In genomic region chr8:77044849-77045248, GRCm38 (mm10) we compare ENCODE assay signal across 11 mouse cellular contexts.
DNase-seq lines count a peak whose midpoint lies in the region; ATAC-seq and TF ChIP-seq lines count a peak whose summit lies in the region.
"Had no signal": no experiment of that assay in that cellular context is flagged by ENCODE, and none has a peak within 500 bp of the region (broad histone marks: within the 10 kb centered on the region; RNA-seq: fewer than 3 reads in every experiment).

No protein-coding gene starts in this region.

- H3K9me3 ChIP-seq in G1E (replicated peaks) = no peaks in the 10 kb centered on the region
- no peaks in the 10 kb centered on the region for H3K9me3 ChIP-seq in liver, embryonic 14.5 days (ENCODE audit: control insufficient read depth, low read length)
- H3K9me3 ChIP-seq: forebrain, embryonic 12.5 days had no signal

- peak; percentile 91 for TF ChIP-seq EP300 in liver, embryonic 14.5 days (IDR thresholded peaks at IDR 0.05; ENCODE audit: low read depth)

- H3K36me3 ChIP-seq in G1E (replicated peaks) = no peaks in the 10 kb centered on the region
- H3K36me3 ChIP-seq in liver, embryonic 14.5 days (replicated peaks; ENCODE audit: control insufficient read depth, insufficient read depth, low read depth) = no peaks in the 10 kb centered on the region
- H3K36me3 ChIP-seq: forebrain, embryonic 12.5 days had no signal

- intact Hi-C loops in heart, postnatal 10 days (cut with DNase I) = loop anchor here (5.0 kb wide), 1 partner anchor 77 kb away; no protein-coding TSS in a partner anchor
- intact Hi-C loops in left cerebral cortex, postnatal 36 days (cut with DNase I) = no loop called here

- H3K9ac ChIP-seq in liver, embryonic 14.5 days (replicated peaks) = no peak overlapping the region
- H3K9ac ChIP-seq: forebrain, embryonic 12.5 days had no signal

- 0 out of 2 replicates have a peak, but pooled peaks cover 5% of the 10 kb centered on the region for H3K27me3 ChIP-seq in G1E (ENCODE audit: insufficient read depth, low read length)
- H3K27me3 ChIP-seq in liver, embryonic 14.5 days (ENCODE audit: control insufficient read depth, insufficient read depth, low read length) = no peaks in the 10 kb centered on the region
- H3K27me3 ChIP-seq: forebrain, embryonic 12.5 days had no signal

- 15% methylated on average over 12 of the region's 12 CpGs for WGBS in liver, embryonic 14.5 days (ENCODE audit: insufficient replicate concordance)

- ATAC-seq in G1E (ENCODE audit: extremely low read depth, insufficient number of reproducible peaks, low FRiP score, poor library complexity, severe bottlenecking) = peak; percentile 93
- peak; percentile 99 for ATAC-seq in liver, embryonic 14.5 days (ENCODE audit: insufficient read depth)
- ATAC-seq in granulocyte monocyte progenitor cell, adult 5-6 weeks (replicated peaks; ENCODE audit: poor library complexity, severe bottlenecking) = no peak
- ATAC-seq: lung, postnatal 0 days had no signal

- no peak overlapping the region; the same call in 1 of the 2 replicates for H3K4me3 ChIP-seq in G1E (ENCODE audit: low read depth, low read length)
- H3K4me3 ChIP-seq in liver, embryonic 14.5 days (ENCODE audit: insufficient read depth in 1 of 2, low read depth in 2 of 2, low read length in 2 of 2) = no peak overlapping the region
- H3K4me3 ChIP-seq: forebrain, embryonic 12.5 days had no signal

- peak overlapping the region; percentile 18 for H3K4me2 ChIP-seq in liver, embryonic 14.5 days (ENCODE audit: low read depth)
- H3K4me2 ChIP-seq: forebrain, embryonic 12.5 days had no signal

- no peak overlapping the region; the same call in 1 of the 2 replicates for H3K27ac ChIP-seq in liver, embryonic 14.5 days
- H3K27ac ChIP-seq: forebrain, embryonic 12.5 days had no signal

- peak; percentile 6 for DNase-seq in G1E (ENCODE audit: low spot score)
- peak; percentile 37 for DNase-seq in c-Kit-negative CD71-positive TER-119-positive erythroid progenitor cells, embryonic 14.5 days (ENCODE audit: low read depth, low spot score)
- DNase-seq in heart, postnatal 10 days = peak; percentile 39 to 55
- peak; percentile 51 to 66 (median 65) for DNase-seq in liver, embryonic 14.5 days (ENCODE audit: low read depth in 3 of 3, low spot score in 3 of 3)
- no peak for DNase-seq in adrenal gland, postnatal 14 days
- no peak for DNase-seq in left cerebral cortex, postnatal 36 days (ENCODE audit: low spot score in 2 of 2)
- DNase-seq: cerebellum, adult 11-12 months; kidney, adult 2 months had no signal

- H3K4me1 ChIP-seq in G1E (ENCODE audit: insufficient read depth, low read depth, low read length) = peaks cover 28% of the 10 kb centered on the region
- H3K4me1 ChIP-seq in liver, embryonic 14.5 days (replicated peaks; ENCODE audit: control insufficient read depth in 2 of 2, insufficient read depth in 2 of 2, low read length in 1 of 2) = peaks cover 3 to 15% of the 10 kb centered on the region in 2 experiments; a peak in 3 of 4 replicates
- H3K4me1 ChIP-seq: forebrain, embryonic 12.5 days had no signal

- no peak for TF ChIP-seq CTCF in G1E (IDR thresholded peaks at IDR 0.05; ENCODE audit: low read depth, low read length)
- TF ChIP-seq CTCF in liver, embryonic 14.5 days (IDR thresholded peaks at IDR 0.05; ENCODE audit: low read depth) = no peak

Comparison
In these comparisons a context has a peak if more than half of its experiments do, and no peak if none do; other contexts are left out.
1. DNase-seq: peak in G1E (single experiment), c-Kit-negative CD71-positive TER-119-positive erythroid progenitor cells, embryonic 14.5 days (single experiment), heart, postnatal 10 days (2 of 2) and liver, embryonic 14.5 days (3 of 3); none in adrenal gland, postnatal 14 days (single experiment) and left cerebral cortex, postnatal 36 days (0 of 2).